Mouse (Mus musculus): Measurements from ENCODE around the gene Dap. TPM values are rescaled to one million over a fixed set of nuclear protein-coding genes. Genes with fewer than 3 reads are reported as not detected.

The Dap gene
- polyA plus RNA-seq, 1 experiment from 2014 or later, result 87.1 TPM

DNA sequence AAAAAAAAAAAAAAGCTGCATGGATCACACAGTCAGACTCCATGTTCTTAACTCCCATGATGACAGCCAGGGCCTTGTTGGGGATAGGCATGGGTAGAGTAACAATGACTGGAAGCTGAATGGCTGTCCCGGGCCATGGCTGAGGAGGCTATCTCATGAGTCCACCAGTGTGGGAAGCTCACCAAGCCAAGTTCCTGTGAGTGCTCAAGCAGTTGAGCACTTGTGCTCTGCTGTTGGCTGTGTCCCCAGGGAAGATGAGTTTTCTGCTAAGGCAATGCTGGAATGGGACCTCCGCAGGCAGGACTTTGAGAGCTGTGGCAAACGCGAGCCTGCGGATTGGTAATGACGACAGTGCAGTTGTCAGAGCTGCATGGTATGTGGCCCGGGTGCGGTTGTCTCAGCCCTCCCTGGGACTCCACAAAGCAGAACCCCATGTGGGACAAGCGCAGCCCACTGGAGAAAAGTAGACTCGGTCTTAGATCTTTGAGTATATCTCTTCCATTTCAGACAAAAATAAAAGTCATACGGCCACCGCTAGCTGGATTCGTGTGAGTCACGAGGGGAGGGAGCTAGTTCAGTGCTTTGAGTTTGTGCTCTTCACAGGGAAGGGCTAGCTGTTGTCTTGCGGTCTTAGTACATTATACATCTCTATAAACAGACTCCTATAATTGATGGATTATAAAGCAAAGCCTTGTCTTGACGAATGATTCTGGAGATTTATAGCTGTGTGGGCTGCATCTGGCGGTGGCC lies 20.8 kb downstream of the Dap start:
- 83% methylated on average over 17 of the region's 17 CpGs for WGBS
- Histone ChIP-seq H3K4me2 (replicated peaks; ENCODE audit: low read depth, low read length) (no peak overlapping the region), H3K36me3 (ENCODE audit: control insufficient read depth, insufficient read depth, low read length) (peaks cover 3% of the 10 kb centered on the region; the same call in 1 of the 2 replicates), H3K27ac (ENCODE audit: low read depth, low read length) (no peak overlapping the region), H3K9ac (ENCODE audit: low read depth, low read length) (no peak overlapping the region), H3K4me1 (ENCODE audit: control insufficient read depth, insufficient read depth, low read length) (0 out of 2 replicates have a peak, but pooled peaks cover 4% of the 10 kb centered on the region), H3K9me3 (ENCODE audit: control insufficient read depth, low read length) (no peaks in the 10 kb centered on the region), H3K27me3 (ENCODE audit: control insufficient read depth, insufficient read depth, low read length) (no peaks in the 10 kb centered on the region), H3K4me3 (ENCODE audit: low read length) (no peak overlapping the region)
- ATAC-seq (ENCODE audit: low FRiP score, low TSS enrichment), result no peak

DNA sequence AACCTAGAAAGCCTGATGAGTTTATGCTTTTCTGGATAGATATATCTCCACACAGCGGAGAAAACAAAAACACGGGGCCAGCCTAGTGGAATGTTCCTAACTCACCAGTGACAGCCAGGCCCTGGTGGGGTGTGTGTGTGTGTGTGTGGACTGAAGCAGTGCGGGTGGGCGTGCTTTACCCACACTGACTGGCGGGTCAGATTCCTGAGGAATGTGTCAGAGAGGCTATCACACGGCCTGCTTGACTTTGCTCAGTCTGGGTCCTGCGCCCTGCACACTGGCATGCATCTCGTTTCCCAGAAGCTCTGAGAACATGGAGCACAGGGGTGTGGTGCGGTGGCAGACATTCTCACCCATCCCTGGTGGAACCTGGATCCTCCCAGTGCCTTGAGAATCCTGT lies 21.8 kb downstream of the Dap start:
- no peak for ATAC-seq (ENCODE audit: low FRiP score, low TSS enrichment)

DNA sequence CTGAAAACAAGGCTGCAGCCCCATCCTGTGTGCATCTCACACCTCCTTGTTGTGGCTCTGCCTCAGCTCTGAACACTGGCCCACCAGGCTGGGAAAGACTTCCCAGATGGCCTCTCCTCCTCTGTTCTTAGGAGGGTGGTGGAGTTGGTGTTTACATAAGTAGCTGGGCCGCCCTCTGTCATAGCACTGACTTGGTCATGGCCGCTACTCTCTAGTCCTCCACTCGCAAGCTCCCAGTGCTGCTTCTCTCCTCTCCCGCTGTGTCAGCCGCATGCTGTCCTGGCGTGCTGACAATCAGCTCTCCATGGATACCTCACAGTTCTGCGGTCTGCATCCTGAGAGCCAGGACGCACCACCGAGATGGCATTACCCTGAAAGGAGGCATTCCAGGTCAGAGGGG lies 22.9 kb downstream of the Dap start:
- Histone ChIP-seq H3K4me1 (ENCODE audit: control insufficient read depth, insufficient read depth, low read length) (0 out of 2 replicates have a peak, but pooled peaks cover 4% of the 10 kb centered on the region), H3K4me3 (ENCODE audit: low read length) (no peak overlapping the region), H3K27me3 (ENCODE audit: control insufficient read depth, insufficient read depth, low read length) (no peaks in the 10 kb centered on the region), H3K9ac (ENCODE audit: low read depth, low read length) (no peak overlapping the region), H3K27ac (ENCODE audit: low read depth, low read length) (no peak overlapping the region), H3K36me3 (ENCODE audit: control insufficient read depth, insufficient read depth, low read length) (no peaks in the 10 kb centered on the region), H3K4me2 (replicated peaks; ENCODE audit: low read depth, low read length) (no peak overlapping the region), H3K9me3 (ENCODE audit: control insufficient read depth, low read length) (no peaks in the 10 kb centered on the region)
- no peak for ATAC-seq (ENCODE audit: low FRiP score, low TSS enrichment)
- WGBS, result 74% methylated on average over 9 of the region's 9 CpGs

More for the DNA sequence above, 21.8 kb downstream of the Dap start:
- Histone ChIP-seq H3K27ac (ENCODE audit: low read depth, low read length) (no peak overlapping the region), H3K4me1 (ENCODE audit: control insufficient read depth, insufficient read depth, low read length) (0 out of 2 replicates have a peak, but pooled peaks cover 4% of the 10 kb centered on the region), H3K4me2 (replicated peaks; ENCODE audit: low read depth, low read length) (no peak overlapping the region), H3K36me3 (ENCODE audit: control insufficient read depth, insufficient read depth, low read length) (no peaks in the 10 kb centered on the region; the same call in 1 of the 2 replicates), H3K9ac (ENCODE audit: low read depth, low read length) (no peak overlapping the region), H3K9me3 (ENCODE audit: control insufficient read depth, low read length) (no peaks in the 10 kb centered on the region), H3K27me3 (ENCODE audit: control insufficient read depth, insufficient read depth, low read length) (no peaks in the 10 kb centered on the region), H3K4me3 (ENCODE audit: low read length) (no peak overlapping the region)
- 73% methylated on average over 9 of the region's 9 CpGs for WGBS

DNA sequence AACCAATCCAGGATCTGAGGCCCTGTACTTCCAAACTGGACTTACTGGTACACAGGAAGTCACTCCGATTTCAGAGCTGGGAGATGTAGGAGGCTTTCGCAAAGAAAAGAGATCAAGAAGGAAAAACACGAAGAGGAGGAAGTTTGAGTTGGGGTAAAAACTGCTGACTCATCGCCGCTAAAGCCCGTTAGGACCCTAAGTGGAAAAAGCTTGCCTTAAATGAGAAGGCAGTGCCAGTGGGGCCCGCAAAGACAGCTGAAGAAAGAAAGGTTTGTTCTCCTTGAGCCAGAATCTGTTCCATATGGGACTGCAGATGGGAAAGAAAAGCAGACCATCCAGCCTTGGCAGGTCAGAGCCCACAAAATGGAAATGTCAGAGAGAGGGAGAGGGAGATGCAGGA lies 24.8 kb downstream of the Dap start:
- H3K9me3 ChIP-seq (ENCODE audit: control insufficient read depth, low read length), result no peaks in the 10 kb centered on the region
- no peaks in the 10 kb centered on the region for H3K27me3 ChIP-seq (ENCODE audit: control insufficient read depth, insufficient read depth, low read length)
- no peak overlapping the region for H3K4me3 ChIP-seq (ENCODE audit: low read length)
- no peak overlapping the region for H3K27ac ChIP-seq (ENCODE audit: low read depth, low read length)
- 75% methylated on average over 7 of the region's 7 CpGs for WGBS
- H3K9ac ChIP-seq (ENCODE audit: low read depth, low read length), result no peak overlapping the region
- H3K4me1 ChIP-seq (ENCODE audit: control insufficient read depth, insufficient read depth, low read length), result 0 out of 2 replicates have a peak, but pooled peaks cover 4% of the 10 kb centered on the region
- no peak for ATAC-seq (ENCODE audit: low FRiP score, low TSS enrichment)
- no peak overlapping the region for H3K4me2 ChIP-seq (replicated peaks; ENCODE audit: low read depth, low read length)
- H3K36me3 ChIP-seq (ENCODE audit: control insufficient read depth, insufficient read depth, low read length), result no peaks in the 10 kb centered on the region

DNA sequence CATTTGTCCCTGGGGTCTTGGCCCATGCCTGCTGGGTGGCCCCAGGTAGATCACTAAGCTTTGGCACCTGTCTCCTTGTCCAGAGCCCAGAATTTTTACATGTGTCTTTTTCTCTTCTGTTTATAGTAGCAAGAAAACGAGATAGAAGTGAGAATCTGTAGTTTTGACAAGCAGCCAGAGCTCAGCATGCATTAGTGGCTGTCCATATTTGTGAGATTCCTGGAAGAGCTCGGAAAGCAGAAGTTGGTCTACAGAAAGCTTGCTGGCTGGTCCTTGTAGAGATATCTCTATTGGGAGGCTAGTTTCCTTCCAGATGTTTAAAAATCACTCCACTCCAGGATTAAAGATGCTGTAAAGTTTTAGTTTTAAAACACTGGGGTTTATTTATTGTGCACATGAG lies 25.9 kb downstream of the Dap start:
- no peak overlapping the region for H3K4me2 ChIP-seq (replicated peaks; ENCODE audit: low read depth, low read length)
- no peaks in the 10 kb centered on the region for H3K9me3 ChIP-seq (ENCODE audit: control insufficient read depth, low read length)
- no peak for ATAC-seq (ENCODE audit: low FRiP score, low TSS enrichment)
- WGBS, result 74% methylated on average over 2 of the region's 2 CpGs
- no peaks in the 10 kb centered on the region for H3K36me3 ChIP-seq (ENCODE audit: control insufficient read depth, insufficient read depth, low read length)
- no peak overlapping the region for H3K4me3 ChIP-seq (ENCODE audit: low read length)
- no peak overlapping the region for H3K27ac ChIP-seq (ENCODE audit: low read depth, low read length)
- H3K27me3 ChIP-seq (ENCODE audit: control insufficient read depth, insufficient read depth, low read length), result no peaks in the 10 kb centered on the region
- H3K9ac ChIP-seq (ENCODE audit: low read depth, low read length), result no peak overlapping the region
- 0 out of 2 replicates have a peak, but pooled peaks cover 4% of the 10 kb centered on the region for H3K4me1 ChIP-seq (ENCODE audit: control insufficient read depth, insufficient read depth, low read length)

DNA sequence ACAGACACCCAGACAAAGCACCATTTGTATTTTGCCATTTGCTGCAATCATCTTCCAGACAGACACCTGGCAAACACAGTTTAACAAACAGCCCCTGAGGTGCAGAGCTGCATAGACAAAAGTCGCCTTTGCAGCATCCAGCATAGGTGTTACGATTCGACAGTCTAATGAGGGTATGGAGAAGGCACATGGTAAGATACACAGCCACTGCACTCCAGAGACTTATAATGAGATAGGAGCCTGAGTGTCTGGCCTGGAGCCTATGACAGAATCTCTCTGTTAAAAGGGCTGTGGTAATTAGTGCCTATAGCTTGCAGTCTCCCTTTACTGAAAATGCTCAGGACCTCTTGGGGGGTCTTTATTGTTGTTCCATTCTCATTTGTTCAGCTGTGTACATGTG lies 26.6 kb downstream of the Dap start:
- no peak overlapping the region for H3K9ac ChIP-seq (ENCODE audit: low read depth, low read length)
- H3K36me3 ChIP-seq (ENCODE audit: control insufficient read depth, insufficient read depth, low read length), result no peaks in the 10 kb centered on the region
- no peak overlapping the region for H3K27ac ChIP-seq (ENCODE audit: low read depth, low read length)
- WGBS, result 68% methylated on average over 3 of the region's 3 CpGs
- no peak for ATAC-seq (ENCODE audit: low FRiP score, low TSS enrichment)
- H3K4me1 ChIP-seq (ENCODE audit: control insufficient read depth, insufficient read depth, low read length), result 0 out of 2 replicates have a peak, but pooled peaks cover 4% of the 10 kb centered on the region
- no peak overlapping the region for H3K4me3 ChIP-seq (ENCODE audit: low read length)
- H3K9me3 ChIP-seq (ENCODE audit: control insufficient read depth, low read length), result no peaks in the 10 kb centered on the region
- no peak overlapping the region for H3K4me2 ChIP-seq (replicated peaks; ENCODE audit: low read depth, low read length)
- no peaks in the 10 kb centered on the region for H3K27me3 ChIP-seq (ENCODE audit: control insufficient read depth, insufficient read depth, low read length)

DNA sequence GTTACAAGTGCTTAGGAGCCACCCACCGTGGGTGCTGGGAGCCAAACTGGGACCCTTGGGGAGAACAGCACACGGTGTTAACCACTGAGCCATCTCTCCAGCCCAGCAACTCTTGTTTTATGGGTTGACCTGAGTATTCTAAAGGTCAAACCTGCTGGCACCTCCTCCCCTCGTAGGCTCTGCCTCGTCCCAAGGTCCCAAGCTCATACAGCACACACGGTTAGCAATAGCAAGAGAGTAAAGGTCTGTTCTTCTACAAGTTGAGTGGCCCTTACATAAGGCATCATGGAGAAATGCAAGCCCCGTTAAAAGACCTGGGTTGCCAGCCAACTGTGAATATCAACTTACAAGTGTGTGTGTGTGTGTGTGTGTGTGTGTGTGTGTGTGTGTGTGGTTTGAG lies 27.1 kb downstream of the Dap start:
- H3K4me1 ChIP-seq (ENCODE audit: control insufficient read depth, insufficient read depth, low read length), result peaks cover 5% of the 10 kb centered on the region; the same call in 1 of the 2 replicates
- no peak overlapping the region for H3K9ac ChIP-seq (ENCODE audit: low read depth, low read length)
- H3K4me2 ChIP-seq (replicated peaks; ENCODE audit: low read depth, low read length), result no peak overlapping the region
- no peak for ATAC-seq (ENCODE audit: low FRiP score, low TSS enrichment)
- no peak overlapping the region for H3K27ac ChIP-seq (ENCODE audit: low read depth, low read length)
- 72% methylated on average over 6 of the region's 6 CpGs for WGBS
- no peak overlapping the region for H3K4me3 ChIP-seq (ENCODE audit: low read length)
- H3K9me3 ChIP-seq (ENCODE audit: control insufficient read depth, low read length), result no peaks in the 10 kb centered on the region
- H3K36me3 ChIP-seq (ENCODE audit: control insufficient read depth, insufficient read depth, low read length), result no peaks in the 10 kb centered on the region
- H3K27me3 ChIP-seq (ENCODE audit: control insufficient read depth, insufficient read depth, low read length), result no peaks in the 10 kb centered on the region

DNA sequence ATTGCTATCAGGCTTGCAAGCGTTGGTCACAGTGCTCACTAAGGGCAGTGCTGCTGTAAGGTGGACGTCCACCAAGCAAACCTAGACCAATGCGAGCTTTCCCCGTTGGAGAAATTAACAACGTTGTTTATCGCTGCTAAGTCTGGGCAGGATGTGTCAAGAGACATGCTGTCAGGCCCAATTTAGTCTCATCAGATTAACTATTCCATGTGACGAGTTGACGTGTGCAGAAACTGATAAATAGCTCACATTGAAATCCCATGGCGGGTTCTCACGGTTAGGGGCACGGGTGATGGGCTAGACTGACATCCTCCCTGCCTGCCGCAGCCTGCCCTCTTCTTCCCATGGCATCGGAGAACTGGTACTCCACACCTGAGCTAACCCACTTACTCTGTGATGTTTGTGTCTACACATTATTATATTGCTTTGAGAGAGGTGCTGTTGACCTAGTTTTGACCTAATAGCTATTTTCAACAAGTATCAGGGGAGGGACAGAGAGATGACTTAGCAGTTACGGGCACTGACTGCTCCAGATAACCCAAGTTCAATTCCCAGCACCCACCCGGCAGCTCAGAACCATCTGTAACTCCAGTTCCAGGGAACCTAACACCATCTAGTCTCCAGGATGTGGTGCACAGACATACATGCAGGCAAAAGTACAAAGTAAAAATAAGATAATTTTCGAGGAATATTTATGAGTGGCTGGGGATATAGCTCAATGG lies 28.6 kb downstream of the Dap start:
- WGBS, result 91% methylated on average over 16 of the region's 16 CpGs
- Histone ChIP-seq H3K9me3 (ENCODE audit: control insufficient read depth, low read length) (no peaks in the 10 kb centered on the region), H3K9ac (ENCODE audit: low read depth, low read length) (no peak overlapping the region), H3K27me3 (ENCODE audit: control insufficient read depth, insufficient read depth, low read length) (no peaks in the 10 kb centered on the region), H3K4me1 (ENCODE audit: control insufficient read depth, insufficient read depth, low read length) (peaks cover 15% of the 10 kb centered on the region), H3K4me3 (ENCODE audit: low read length) (no peak overlapping the region), H3K4me2 (replicated peaks; ENCODE audit: low read depth, low read length) (no peak overlapping the region), H3K36me3 (ENCODE audit: control insufficient read depth, insufficient read depth, low read length) (no peaks in the 10 kb centered on the region), H3K27ac (ENCODE audit: low read depth, low read length) (no peak overlapping the region)
- ATAC-seq (ENCODE audit: low FRiP score, low TSS enrichment), result no peak

DNA sequence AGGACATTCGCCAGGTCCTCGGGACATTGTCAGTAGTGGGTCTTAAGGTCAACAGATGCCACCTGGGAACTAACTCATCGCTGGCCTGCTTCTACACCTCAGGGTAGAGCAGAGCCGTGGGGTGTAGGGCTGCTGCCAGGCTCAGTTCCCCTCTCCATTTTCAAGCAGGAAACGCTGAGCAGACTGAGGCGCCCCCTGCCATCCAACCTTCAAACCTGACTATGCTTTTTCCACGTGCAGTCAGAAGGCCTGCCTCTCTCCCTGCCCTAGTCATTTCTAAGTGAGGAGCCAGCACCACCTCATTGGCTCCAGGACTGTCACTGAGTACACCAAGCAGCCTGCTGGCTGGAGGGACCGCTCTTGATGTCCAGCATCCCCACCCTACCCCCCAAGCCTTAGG lies 29.3 kb downstream of the Dap start:
- Histone ChIP-seq H3K27me3 (ENCODE audit: control insufficient read depth, insufficient read depth, low read length) (no peaks in the 10 kb centered on the region), H3K4me1 (ENCODE audit: control insufficient read depth, insufficient read depth, low read length) (peaks cover 14% of the 10 kb centered on the region), H3K4me3 (ENCODE audit: low read length) (no peak overlapping the region), H3K36me3 (ENCODE audit: control insufficient read depth, insufficient read depth, low read length) (no peaks in the 10 kb centered on the region), H3K9me3 (ENCODE audit: control insufficient read depth, low read length) (no peaks in the 10 kb centered on the region), H3K9ac (ENCODE audit: low read depth, low read length) (no peak overlapping the region), H3K27ac (ENCODE audit: low read depth, low read length) (no peak overlapping the region), H3K4me2 (replicated peaks; ENCODE audit: low read depth, low read length) (no peak overlapping the region)
- WGBS, result 64% methylated on average over 8 of the region's 8 CpGs
- no peak for ATAC-seq (ENCODE audit: low FRiP score, low TSS enrichment)

Data from kidney, embryonic 14.5 days (tissue).